Mouse (Mus musculus): Measurements from ENCODE around the gene Ahcyl2. TPM values are rescaled to one million over a fixed set of nuclear protein-coding genes. Genes with fewer than 3 reads are reported as not detected.

The Ahcyl2 gene
- polyA plus RNA-seq (2015; fragmentation: Nextera tagmentation; extraction: Ambion mirVana) = 6.7 and 7.8 TPM in 2 replicates

DNA sequence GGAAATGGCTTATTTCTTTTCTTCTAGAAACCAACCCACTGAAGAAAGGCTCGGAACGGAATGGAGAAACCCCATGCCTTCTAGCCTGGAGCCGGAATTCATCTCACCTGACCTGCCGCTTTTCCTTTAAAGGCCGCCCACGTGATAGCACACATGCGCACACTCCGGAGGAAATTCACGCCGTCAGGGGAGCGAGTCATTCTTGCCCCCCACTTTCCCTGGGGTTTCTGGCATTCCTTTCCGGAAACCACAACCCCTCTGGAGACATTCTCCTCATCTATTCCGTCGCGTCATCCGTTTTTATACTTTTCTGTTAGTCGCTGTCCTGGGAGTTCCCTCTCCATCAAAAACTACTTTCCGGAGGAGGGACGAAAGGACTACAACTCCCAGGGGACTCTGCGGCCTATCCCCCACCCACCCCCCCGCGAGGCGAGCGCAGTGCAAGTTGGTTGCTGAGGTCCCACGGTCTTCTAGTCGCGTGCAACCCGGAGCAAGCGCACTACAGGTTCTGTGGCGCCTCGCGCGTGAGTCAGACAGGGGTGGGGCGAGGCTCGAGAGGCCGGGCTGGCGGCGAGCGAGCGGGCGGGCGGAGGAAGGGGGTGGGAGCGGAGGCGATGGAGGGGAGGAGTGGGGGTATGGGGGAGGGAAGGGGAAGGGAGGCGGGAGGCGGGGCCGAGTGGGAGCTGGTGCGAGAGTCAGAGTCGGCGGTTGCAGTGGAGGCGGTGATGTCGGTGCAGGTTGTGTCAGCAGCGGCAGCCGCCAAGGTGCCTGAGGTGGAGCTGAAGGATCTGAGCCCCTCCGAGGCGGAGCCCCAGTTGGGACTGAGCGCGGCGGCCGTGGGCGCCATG is at the start of gene Ahcyl2:
TSS of gene Ahcyl2 (plus strand) at position 199 of the 848 bp plus-strand sequence.
- WGBS = under 1% methylated on average over 55 of the region's 61 CpGs
- Histone ChIP-seq H3K4me2 (ENCODE audit: low read depth, low read length) (peak within 1 kb of the TSS; percentile 64), H3K9ac (ENCODE audit: low read length) (peak within 1 kb of the TSS; percentile 91), H3K9me3 (replicated peaks; ENCODE audit: control insufficient read depth, low read length) (no peaks in the 10 kb centered on the region), H3K27ac (ENCODE audit: low read length) (peak within 1 kb of the TSS; percentile 91), H3K36me3 (ENCODE audit: control insufficient read depth, insufficient read depth) (no peaks in the 10 kb centered on the region), H3K4me3 (ENCODE audit: low read length) (peak within 1 kb of the TSS; percentile 90), H3K27me3 (ENCODE audit: control insufficient read depth, insufficient read depth, low read length) (no peaks in the 10 kb centered on the region), H3K4me1 (ENCODE audit: control insufficient read depth, insufficient read depth, low read length) (peaks cover 8% of the 10 kb centered on the region; the same call in 1 of the 2 replicates)
- peak; percentile 96 for ATAC-seq (replicated peaks; ENCODE audit: extremely low read depth, insufficient read depth, low FRiP score)

DNA sequence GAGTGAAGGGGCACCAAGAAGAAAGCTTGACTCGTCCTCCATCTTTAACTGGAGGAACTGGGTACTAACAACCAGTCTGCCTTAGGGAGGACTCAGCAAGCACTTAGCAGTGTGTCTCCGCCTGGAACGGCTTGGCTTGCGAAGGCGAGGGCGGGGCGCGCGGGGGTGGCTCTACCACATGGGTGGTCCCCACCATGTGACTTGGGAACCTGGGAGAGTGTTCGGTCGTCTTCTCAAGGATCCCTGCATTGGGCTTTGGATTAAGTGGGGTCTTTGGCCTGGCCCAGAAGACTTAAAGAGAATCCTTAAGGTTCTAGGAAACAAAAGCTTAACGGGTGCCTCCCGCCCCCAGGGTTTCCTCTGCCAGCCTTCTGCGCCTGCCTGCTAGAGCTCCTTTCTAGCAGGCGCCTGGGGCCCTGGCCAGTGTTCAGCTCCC is 48.9 kb upstream of the Ahcyl2 start:
- 4% methylated on average over 15 of the region's 15 CpGs for WGBS
- Histone ChIP-seq H3K36me3 (ENCODE audit: control insufficient read depth, insufficient read depth) (no peaks in the 10 kb centered on the region), H3K27ac (ENCODE audit: low read length) (no peak overlapping the region), H3K9ac (ENCODE audit: low read length) (peak overlapping the region; percentile 66), H3K4me2 (ENCODE audit: low read depth, low read length) (peak overlapping the region; percentile 83), H3K4me1 (ENCODE audit: control insufficient read depth, insufficient read depth, low read length) (peaks cover 16% of the 10 kb centered on the region; the same call in 1 of the 2 replicates), H3K4me3 (ENCODE audit: low read length) (peak overlapping the region; percentile 59), H3K9me3 (replicated peaks; ENCODE audit: control insufficient read depth, low read length) (no peaks in the 10 kb centered on the region), H3K27me3 (ENCODE audit: control insufficient read depth, insufficient read depth, low read length) (no peaks in the 10 kb centered on the region; the same call in 1 of the 2 replicates)
- peak; percentile 69 for ATAC-seq (replicated peaks; ENCODE audit: extremely low read depth, insufficient read depth, low FRiP score)

GRCm38 (mm10) chr6:29721890-29722289 is 45.9 kb upstream of the Ahcyl2 start:
- WGBS = 62% methylated on average over 2 of the region's 2 CpGs

GRCm38 (mm10) chr6:29726576-29727200 is 41.1 kb upstream of the Ahcyl2 start:
- Histone ChIP-seq H3K36me3 (ENCODE audit: control insufficient read depth, insufficient read depth) (no peaks in the 10 kb centered on the region), H3K27ac (ENCODE audit: low read length) (no peak overlapping the region), H3K4me1 (ENCODE audit: control insufficient read depth, insufficient read depth, low read length) (no peaks in the 10 kb centered on the region), H3K9ac (ENCODE audit: low read length) (no peak overlapping the region), H3K4me3 (ENCODE audit: low read length) (no peak overlapping the region), H3K4me2 (ENCODE audit: low read depth, low read length) (no peak overlapping the region), H3K27me3 (ENCODE audit: control insufficient read depth, insufficient read depth, low read length) (no peaks in the 10 kb centered on the region), H3K9me3 (replicated peaks; ENCODE audit: control insufficient read depth, low read length) (no peaks in the 10 kb centered on the region)
- WGBS = 57% methylated on average over 1 of the region's 1 CpGs
- no peak for ATAC-seq (replicated peaks; ENCODE audit: extremely low read depth, insufficient read depth, low FRiP score)

More at GRCm38 (mm10) chr6:29721890-29722289, 45.9 kb upstream of the Ahcyl2 start:
- ATAC-seq (replicated peaks; ENCODE audit: extremely low read depth, insufficient read depth, low FRiP score) = no peak
- no peak overlapping the region for H3K4me3 ChIP-seq (ENCODE audit: low read length)
- no peak overlapping the region for H3K9ac ChIP-seq (ENCODE audit: low read length)
- H3K27ac ChIP-seq (ENCODE audit: low read length) = no peak overlapping the region
- no peaks in the 10 kb centered on the region for H3K9me3 ChIP-seq (replicated peaks; ENCODE audit: control insufficient read depth, low read length)
- H3K4me2 ChIP-seq (ENCODE audit: low read depth, low read length) = no peak overlapping the region
- H3K36me3 ChIP-seq (ENCODE audit: control insufficient read depth, insufficient read depth) = no peaks in the 10 kb centered on the region
- H3K27me3 ChIP-seq (ENCODE audit: control insufficient read depth, insufficient read depth, low read length) = no peaks in the 10 kb centered on the region; the same call in 1 of the 2 replicates
- H3K4me1 ChIP-seq (ENCODE audit: control insufficient read depth, insufficient read depth, low read length) = peaks cover 16% of the 10 kb centered on the region; the same call in 1 of the 2 replicates

DNA sequence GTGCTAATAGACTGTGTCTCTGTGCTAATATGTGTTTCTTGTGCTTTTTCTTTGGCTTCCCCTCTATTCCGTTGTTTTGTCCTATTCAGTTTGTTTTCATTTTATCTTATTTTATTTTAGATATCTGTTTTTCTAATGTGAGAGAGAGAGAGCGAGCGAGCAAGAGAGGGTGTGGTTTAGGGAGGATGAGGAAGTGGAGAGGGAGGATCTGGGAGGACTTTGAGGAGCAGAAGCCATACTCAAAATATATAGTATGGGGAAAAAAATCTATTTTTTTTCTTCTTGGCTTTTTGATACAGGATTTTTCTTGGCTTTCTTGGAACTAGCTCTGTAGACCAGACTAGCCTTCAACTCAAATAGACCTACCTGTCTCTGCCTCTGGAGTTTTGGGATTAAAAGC is 39.8 kb upstream of the Ahcyl2 start:
- Histone ChIP-seq H3K4me3 (ENCODE audit: low read length) (no peak overlapping the region), H3K27ac (ENCODE audit: low read length) (no peak overlapping the region), H3K4me1 (ENCODE audit: control insufficient read depth, insufficient read depth, low read length) (no peaks in the 10 kb centered on the region), H3K27me3 (ENCODE audit: control insufficient read depth, insufficient read depth, low read length) (no peaks in the 10 kb centered on the region), H3K4me2 (ENCODE audit: low read depth, low read length) (no peak overlapping the region), H3K9ac (ENCODE audit: low read length) (no peak overlapping the region), H3K9me3 (replicated peaks; ENCODE audit: control insufficient read depth, low read length) (no peaks in the 10 kb centered on the region), H3K36me3 (ENCODE audit: control insufficient read depth, insufficient read depth) (no peaks in the 10 kb centered on the region)
- no peak for ATAC-seq (replicated peaks; ENCODE audit: extremely low read depth, insufficient read depth, low FRiP score)
- WGBS = 60% methylated on average over 3 of the region's 3 CpGs

- WGBS = 68% methylated on average over 1 of the region's 1 CpGs
- Histone ChIP-seq H3K27ac (ENCODE audit: low read length) (no peak overlapping the region), H3K27me3 (ENCODE audit: control insufficient read depth, insufficient read depth, low read length) (no peaks in the 10 kb centered on the region), H3K36me3 (ENCODE audit: control insufficient read depth, insufficient read depth) (no peaks in the 10 kb centered on the region), H3K4me1 (ENCODE audit: control insufficient read depth, insufficient read depth, low read length) (peaks cover 2% of the 10 kb centered on the region; the same call in 1 of the 2 replicates), H3K9ac (ENCODE audit: low read length) (no peak overlapping the region), H3K9me3 (replicated peaks; ENCODE audit: control insufficient read depth, low read length) (no peaks in the 10 kb centered on the region), H3K4me2 (ENCODE audit: low read depth, low read length) (no peak overlapping the region), H3K4me3 (ENCODE audit: low read length) (no peak overlapping the region)
- no peak for ATAC-seq (replicated peaks; ENCODE audit: extremely low read depth, insufficient read depth, low FRiP score)
Observed at GRCm38 (mm10) chr6:29729491-29729890, 38.3 kb upstream of the Ahcyl2 start.

DNA sequence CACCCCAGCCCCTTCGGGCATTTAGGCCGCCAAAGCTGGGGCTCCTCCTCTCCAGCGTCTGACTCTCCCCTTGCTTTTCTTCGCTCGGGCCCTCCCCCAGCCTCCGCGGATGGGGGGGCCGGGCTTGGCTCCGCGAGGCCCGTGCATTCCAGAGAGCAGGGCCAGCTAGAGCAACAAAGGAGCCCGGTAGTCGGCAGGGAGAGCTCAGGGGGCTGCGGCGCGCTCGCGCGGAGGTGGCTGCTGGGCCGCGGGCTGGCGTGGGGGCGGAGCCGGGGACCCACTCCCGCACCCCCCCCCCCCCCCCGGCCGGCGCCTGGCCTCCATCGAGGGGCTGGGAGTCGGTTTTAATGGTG is 32.5 kb upstream of the Ahcyl2 start, which contains the start of gene Smo:
TSS of gene Smo (plus strand) at position 168 of the 353 bp plus-strand sequence.
- peak within 1 kb of the TSS; percentile 97 for H3K9ac ChIP-seq (ENCODE audit: low read length)
- no peaks in the 10 kb centered on the region for H3K27me3 ChIP-seq (ENCODE audit: control insufficient read depth, insufficient read depth, low read length)
- ATAC-seq (replicated peaks; ENCODE audit: extremely low read depth, insufficient read depth, low FRiP score) = peak; percentile 94
- no peaks in the 10 kb centered on the region for H3K9me3 ChIP-seq (replicated peaks; ENCODE audit: control insufficient read depth, low read length)
- peak within 1 kb of the TSS; percentile 97 for H3K27ac ChIP-seq (ENCODE audit: low read length)
- H3K4me1 ChIP-seq (ENCODE audit: control insufficient read depth, insufficient read depth, low read length) = peaks cover 15% of the 10 kb centered on the region
- under 1% methylated on average over 25 of the region's 30 CpGs for WGBS
- H3K36me3 ChIP-seq (ENCODE audit: control insufficient read depth, insufficient read depth) = no peaks in the 10 kb centered on the region
- H3K4me3 ChIP-seq (ENCODE audit: low read length) = peak within 1 kb of the TSS; percentile 97
- peak within 1 kb of the TSS; percentile 86 for H3K4me2 ChIP-seq (ENCODE audit: low read depth, low read length)

GRCm38 (mm10) chr6:29735689-29736451 is 31.9 kb upstream of the Ahcyl2 start:
- Histone ChIP-seq H3K27me3 (ENCODE audit: control insufficient read depth, insufficient read depth, low read length) (no peaks in the 10 kb centered on the region), H3K9me3 (replicated peaks; ENCODE audit: control insufficient read depth, low read length) (no peaks in the 10 kb centered on the region), H3K4me1 (ENCODE audit: control insufficient read depth, insufficient read depth, low read length) (peaks cover 15% of the 10 kb centered on the region), H3K9ac (ENCODE audit: low read length) (peak overlapping the region; percentile 97), H3K36me3 (ENCODE audit: control insufficient read depth, insufficient read depth) (no peaks in the 10 kb centered on the region), H3K27ac (ENCODE audit: low read length) (peak overlapping the region; percentile 97), H3K4me2 (ENCODE audit: low read depth, low read length) (peak overlapping the region; percentile 86), H3K4me3 (ENCODE audit: low read length) (peak overlapping the region; percentile 97)
- WGBS = under 1% methylated on average over 75 of the region's 75 CpGs
- ATAC-seq (replicated peaks; ENCODE audit: extremely low read depth, insufficient read depth, low FRiP score) = peak; percentile 71

All from heart, embryonic 16.5 days (tissue).